Mouse (Mus musculus): ENCODE results near the gene Crhbp. TPM values are rescaled to one million over a fixed set of nuclear protein-coding genes. Genes with fewer than 3 reads are reported as not detected.
A peak's percentile ranks its signal among the peaks of the same experiment; 100 is the strongest.

Gene Crhbp
- polyA plus RNA-seq, 1 experiment from 2014 or later: not detected

DNA sequence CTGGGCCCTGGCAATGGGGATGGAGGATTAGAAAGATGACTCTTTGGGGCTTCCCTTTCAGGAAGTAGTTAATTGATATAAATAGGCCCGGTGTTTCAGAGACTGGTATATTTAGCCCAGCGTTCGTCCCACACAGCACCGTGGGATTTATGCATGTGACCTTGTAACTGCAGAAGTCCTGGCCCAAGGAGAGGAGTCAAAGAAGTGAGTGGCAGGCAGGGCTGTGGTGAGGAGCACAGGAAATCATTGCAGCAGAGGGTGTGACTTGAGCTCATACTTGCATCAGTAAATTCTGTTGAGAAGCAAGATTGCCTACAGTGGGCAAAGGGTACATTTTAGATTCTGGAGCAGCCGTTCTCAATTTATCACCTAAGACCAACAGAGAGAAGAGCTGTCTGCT, 62.3 kb downstream of the Crhbp start:
- Histone ChIP-seq H3K4me3 (ENCODE audit: control insufficient read depth in 1 of 2, insufficient read depth in 1 of 2, low read depth in 1 of 2, low read length in 2 of 2) (no peak overlapping the region), H3K9me3 (ENCODE audit: control insufficient read depth, low read length) (no peaks in the 10 kb centered on the region), H3K36me3 (ENCODE audit: control insufficient read depth, insufficient read depth, low read length) (no peaks in the 10 kb centered on the region), H3K9ac (ENCODE audit: low read length) (no peak overlapping the region), H3K27ac (replicated peaks in 1 of 2; ENCODE audit: control insufficient read depth in 1 of 2, insufficient read depth in 1 of 2, low read depth in 2 of 2, low read length in 2 of 2) (peak overlapping the region in 1 of 2 experiments; percentile 20; a peak in 1 of 4 replicates), H3K27me3 (ENCODE audit: control insufficient read depth, insufficient read depth, low read length) (no peaks in the 10 kb centered on the region), H3K4me2 (ENCODE audit: low read length) (no peak overlapping the region), H3K4me1 (ENCODE audit: control insufficient read depth in 2 of 2, insufficient read depth in 2 of 2, low read length in 2 of 2) (peaks cover 6 to 8% of the 10 kb centered on the region in 2 experiments; a peak in 3 of 4 replicates)
- 26% methylated on average over 5 of the region's 5 CpGs for WGBS
- no peak for ATAC-seq (ENCODE audit: insufficient number of reproducible peaks, insufficient read depth, low FRiP score, low read depth)

Other genes starting within 250 kb of the Crhbp start
- 0.93 and 0.99 TPM in 2 replicates for gene Pde8b, start 194.6 kb downstream of the Crhbp start, polyA plus RNA-seq (2014; fragmentation: Nextera tagmentation; extraction: Ambion mirVana)
- gene Zbed3, start 121.3 kb downstream of the Crhbp start, polyA plus RNA-seq (2014; fragmentation: Nextera tagmentation; extraction: Ambion mirVana): 52.9 and 54.5 TPM in 2 replicates
- gene Aggf1, start 69.6 kb downstream of the Crhbp start, polyA plus RNA-seq (2014; fragmentation: Nextera tagmentation; extraction: Ambion mirVana): 27.5 and 27.8 TPM in 2 replicates
- not detected in 2 replicates for gene S100z, start 33.8 kb upstream of the Crhbp start, polyA plus RNA-seq (2014; fragmentation: Nextera tagmentation; extraction: Ambion mirVana)
- 0.36 and 0.85 TPM in 2 replicates for gene F2rl1, start 80.3 kb upstream of the Crhbp start, polyA plus RNA-seq (2014; fragmentation: Nextera tagmentation; extraction: Ambion mirVana)
- gene F2r, start 173.6 kb upstream of the Crhbp start, polyA plus RNA-seq (2014; fragmentation: Nextera tagmentation; extraction: Ambion mirVana): 128 and 133 TPM in 2 replicates

Data from heart, embryonic 14.5 days (tissue).